Mouse (Mus musculus) heart, embryonic 11.5 days (tissue): ENCODE measurements around the gene Zfp784. TPM values are rescaled to one million over a fixed set of nuclear protein-coding genes. Genes with fewer than 3 reads are reported as not detected.
A peak's percentile ranks its signal among the peaks of the same experiment; 100 is the strongest.

ENCODE experiments used
- ATAC-seq: fragments of 200-750 bp; cut with Nextera tagmentation; replicated peaks from 2 replicates; pipeline ENCODE4 v1.8.0; 2017; ENCODE audit warnings: moderate library complexity; ENCODE audit not compliant: insufficient number of reproducible peaks, low FRiP score, low TSS enrichment
- H3K27ac ChIP-seq: fragments of 300-500 bp; sonication (generic); 2 replicates; pipeline ENCODE4 v1.5.1; 2014; ENCODE audit warnings: mild to moderate bottlenecking, low read depth, low read length
- H3K27me3 ChIP-seq: fragments of 300-500 bp; sonication (generic); 2 replicates; pipeline ENCODE4 v1.6.1; 2014; ENCODE audit warnings: mild to moderate bottlenecking, low read length, mixed read lengths; ENCODE audit not compliant: control insufficient read depth, insufficient read depth
- H3K36me3 ChIP-seq: fragments of 300-500 bp; sonication (generic); 2 replicates; pipeline ENCODE4 v1.6.1; 2014; ENCODE audit warnings: mild to moderate bottlenecking, low read length, moderate library complexity, mixed read lengths; ENCODE audit not compliant: control insufficient read depth, insufficient read depth
- H3K4me1 ChIP-seq: fragments of 300-500 bp; sonication (generic); 2 replicates; pipeline ENCODE4 v1.6.1; 2014; ENCODE audit warnings: low read length; ENCODE audit not compliant: control insufficient read depth, insufficient read depth
- H3K4me2 ChIP-seq: fragments of 300-500 bp; sonication (generic); 2 replicates; pipeline ENCODE4 v1.6.1; 2014; ENCODE audit warnings: mild to moderate bottlenecking, moderate library complexity
- H3K4me3 ChIP-seq: fragments of 300-500 bp; sonication (generic); 2 replicates; pipeline ENCODE4 v1.5.1; 2014; ENCODE audit warnings: low read depth, low read length
- H3K9ac ChIP-seq: fragments of 300-500 bp; sonication (generic); 2 replicates; pipeline ENCODE4 v1.6.1; 2014; ENCODE audit warnings: mild to moderate bottlenecking, low read depth, low read length, moderate library complexity
- H3K9me3 ChIP-seq: fragments of 300-500 bp; sonication (generic); replicated peaks from 2 replicates; pipeline ENCODE4 v1.6.1; 2016; ENCODE audit warnings: low read length; ENCODE audit not compliant: control insufficient read depth
- WGBS: fragments of 180-500 bp; shearing (Covaris S2); extraction: QIAGEN DNeasy Blood & Tissue Kit; methylation state at CpG from one replicate; pipeline ENCODE4 v1.1.7; 2014; ENCODE audit not compliant: insufficient replicate concordance; 5-methylcytosine and 5-hydroxymethylcytosine counted together
- polyA plus RNA-seq: library from polyadenylated mRNA; unstranded; fragments of >200 nt; fragmentation: Nextera tagmentation; extraction: Ambion mirVana; gene quantifications from 2 replicates; pipeline ENCODE4 v1.2.1, GENCODE M21; 2014

The Zfp784 gene
- polyA plus RNA-seq, 1 experiment from 2014 or later = 3.4 TPM

DNA sequence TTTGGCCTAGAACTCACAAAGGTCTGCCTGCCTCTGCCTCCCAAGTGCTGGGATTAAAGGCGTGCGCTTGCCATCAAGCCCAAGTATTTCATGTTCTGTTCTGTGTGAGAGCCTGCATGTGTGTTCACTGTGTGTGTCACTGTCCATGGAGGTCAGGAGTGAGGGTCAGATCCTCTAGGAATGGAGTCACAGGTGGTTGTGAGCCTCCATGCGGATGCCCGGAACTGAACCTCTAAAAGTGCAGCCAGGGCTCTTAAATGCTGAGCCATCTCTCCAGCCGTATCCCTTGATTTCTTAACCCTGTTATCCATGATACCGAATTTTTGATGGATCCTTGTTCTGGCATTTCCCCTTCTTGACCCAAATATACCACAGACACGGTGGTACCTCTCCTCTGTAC lies 1.2 kb downstream of the Zfp784 start:
- Histone ChIP-seq H3K36me3 (peaks cover 35% of the 10 kb centered on the region), H3K4me3 (no peak overlapping the region; the same call in 1 of the 2 replicates), H3K27me3 (no peaks in the 10 kb centered on the region), H3K9me3 (peaks cover 5% of the 10 kb centered on the region), H3K4me2 (no peak overlapping the region; the same call in 1 of the 2 replicates), H3K9ac (no peak overlapping the region), H3K27ac (no peak overlapping the region), H3K4me1 (peaks cover 4% of the 10 kb centered on the region; the same call in 1 of the 2 replicates)
- ATAC-seq = no peak
- WGBS = 87% methylated on average over 7 of the region's 7 CpGs

DNA sequence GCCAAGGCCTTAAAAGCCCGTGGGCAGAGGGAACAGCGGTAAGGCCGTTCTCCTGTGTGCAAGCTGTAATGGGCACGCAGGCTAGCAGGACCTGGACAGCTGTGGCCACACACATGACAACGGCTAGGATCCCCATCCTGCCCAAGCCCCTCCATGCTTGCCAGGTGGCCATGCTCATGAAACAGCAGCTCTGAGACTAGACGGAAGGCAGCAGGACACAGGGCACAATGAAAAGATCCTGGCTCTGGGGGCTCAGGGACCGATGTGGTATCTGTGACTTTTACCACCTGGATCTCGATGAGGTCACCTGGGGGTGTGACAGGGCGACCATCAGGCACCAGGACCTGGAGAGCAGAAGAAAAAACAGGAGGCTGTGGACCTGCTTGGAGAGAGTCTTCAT lies 2.1 kb downstream of the Zfp784 start:
- H3K27me3 ChIP-seq = no peaks in the 10 kb centered on the region
- H3K9ac ChIP-seq = no peak overlapping the region
- H3K27ac ChIP-seq = no peak overlapping the region
- peaks cover 13% of the 10 kb centered on the region for H3K9me3 ChIP-seq
- H3K4me1 ChIP-seq = peaks cover 4% of the 10 kb centered on the region; the same call in 1 of the 2 replicates
- H3K36me3 ChIP-seq = peaks cover 44% of the 10 kb centered on the region
- H3K4me3 ChIP-seq = no peak overlapping the region
- 83% methylated on average over 9 of the region's 9 CpGs for WGBS
- ATAC-seq = no peak
- no peak overlapping the region for H3K4me2 ChIP-seq

DNA sequence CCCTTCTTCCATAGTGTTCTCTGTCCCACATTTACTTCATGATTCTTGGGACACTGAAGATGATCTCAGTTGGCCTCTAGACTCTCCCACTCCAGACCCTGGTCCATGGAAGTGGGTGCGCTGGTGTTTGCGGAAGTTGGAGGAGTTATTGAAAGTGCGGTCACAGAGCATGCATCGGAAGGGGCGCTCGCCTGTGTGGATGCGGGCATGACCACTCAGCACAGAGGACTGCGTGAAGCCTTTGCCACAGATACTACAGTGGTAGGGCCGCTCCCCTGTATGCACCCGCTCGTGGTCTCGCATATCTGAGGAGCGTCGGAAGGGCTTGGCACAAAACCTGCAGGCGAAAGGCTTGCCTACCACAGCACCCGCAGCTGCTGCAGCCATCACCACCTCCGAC lies 2.6 kb downstream of the Zfp784 start:
- WGBS = 91% methylated on average over 17 of the region's 17 CpGs

DNA sequence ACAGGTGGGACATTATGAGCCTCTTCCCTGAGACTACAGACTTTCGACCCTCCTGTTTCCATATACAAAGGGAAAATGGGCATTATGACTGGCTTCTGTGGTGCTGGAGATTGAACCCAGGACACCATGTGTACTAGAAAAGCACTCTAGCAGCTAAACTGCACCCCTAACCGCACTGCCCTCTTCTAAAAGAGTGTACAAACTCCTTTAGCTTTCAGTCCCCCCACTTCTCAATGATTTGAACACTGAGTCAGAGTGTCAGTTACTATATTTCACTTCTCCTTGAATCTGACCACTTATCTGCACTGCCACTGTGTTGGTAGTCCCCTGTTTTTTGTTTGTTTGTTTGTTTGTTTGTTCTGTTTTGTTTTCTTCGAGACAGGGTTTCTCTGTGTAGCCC lies 4.4 kb downstream of the Zfp784 start, which contains the start of gene 4632433K11Rik:
Gene 4632433K11Rik, plus strand, starts transcription at position 301 of the 400 bp plus-strand sequence.
- Histone ChIP-seq H3K9me3 (peaks cover 36% of the 10 kb centered on the region), H3K4me2 (no peak within 1 kb of the TSS), H3K9ac (no peak within 1 kb of the TSS), H3K36me3 (peaks cover 68% of the 10 kb centered on the region), H3K4me3 (no peak within 1 kb of the TSS), H3K27ac (no peak within 1 kb of the TSS), H3K4me1 (peaks cover 4% of the 10 kb centered on the region; the same call in 1 of the 2 replicates), H3K27me3 (no peaks in the 10 kb centered on the region)
- 94% methylated on average over 3 of the region's 3 CpGs for WGBS
- ATAC-seq = no peak

More for the DNA sequence above, 2.6 kb downstream of the Zfp784 start:
- Histone ChIP-seq H3K4me1 (peaks cover 4% of the 10 kb centered on the region; the same call in 1 of the 2 replicates), H3K9ac (no peak overlapping the region), H3K4me3 (no peak overlapping the region), H3K9me3 (peaks cover 19% of the 10 kb centered on the region), H3K36me3 (peaks cover 49% of the 10 kb centered on the region), H3K27me3 (no peaks in the 10 kb centered on the region), H3K4me2 (no peak overlapping the region), H3K27ac (no peak overlapping the region)
- no peak for ATAC-seq

DNA sequence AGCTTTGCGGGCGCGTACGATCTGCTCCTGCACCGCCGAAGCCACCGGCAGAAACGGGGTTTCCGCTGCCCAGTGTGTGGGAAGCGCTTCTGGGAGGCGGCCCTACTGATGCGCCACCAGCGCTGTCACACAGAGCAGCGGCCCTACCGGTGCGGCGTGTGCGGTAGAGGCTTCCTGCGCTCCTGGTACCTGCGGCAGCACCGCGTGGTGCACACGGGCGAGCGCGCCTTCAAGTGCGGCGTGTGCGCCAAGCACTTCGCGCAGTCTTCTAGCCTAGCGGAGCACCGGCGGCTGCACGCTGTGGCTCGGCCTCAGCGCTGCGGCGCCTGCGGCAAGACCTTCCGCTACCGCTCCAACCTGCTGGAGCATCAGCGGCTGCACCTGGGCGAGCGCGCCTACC lies 6.8 kb downstream of the Zfp784 start:
- H3K27me3 ChIP-seq = no peaks in the 10 kb centered on the region
- no peak overlapping the region for H3K9ac ChIP-seq
- no peak overlapping the region for H3K4me3 ChIP-seq
- peaks cover 77% of the 10 kb centered on the region for H3K36me3 ChIP-seq
- WGBS = 72% methylated on average over 46 of the region's 46 CpGs
- no peaks in the 10 kb centered on the region for H3K4me1 ChIP-seq
- no peak overlapping the region for H3K4me2 ChIP-seq
- H3K9me3 ChIP-seq = peaks cover 40% of the 10 kb centered on the region
- no peak overlapping the region for H3K27ac ChIP-seq
- no peak for ATAC-seq

DNA sequence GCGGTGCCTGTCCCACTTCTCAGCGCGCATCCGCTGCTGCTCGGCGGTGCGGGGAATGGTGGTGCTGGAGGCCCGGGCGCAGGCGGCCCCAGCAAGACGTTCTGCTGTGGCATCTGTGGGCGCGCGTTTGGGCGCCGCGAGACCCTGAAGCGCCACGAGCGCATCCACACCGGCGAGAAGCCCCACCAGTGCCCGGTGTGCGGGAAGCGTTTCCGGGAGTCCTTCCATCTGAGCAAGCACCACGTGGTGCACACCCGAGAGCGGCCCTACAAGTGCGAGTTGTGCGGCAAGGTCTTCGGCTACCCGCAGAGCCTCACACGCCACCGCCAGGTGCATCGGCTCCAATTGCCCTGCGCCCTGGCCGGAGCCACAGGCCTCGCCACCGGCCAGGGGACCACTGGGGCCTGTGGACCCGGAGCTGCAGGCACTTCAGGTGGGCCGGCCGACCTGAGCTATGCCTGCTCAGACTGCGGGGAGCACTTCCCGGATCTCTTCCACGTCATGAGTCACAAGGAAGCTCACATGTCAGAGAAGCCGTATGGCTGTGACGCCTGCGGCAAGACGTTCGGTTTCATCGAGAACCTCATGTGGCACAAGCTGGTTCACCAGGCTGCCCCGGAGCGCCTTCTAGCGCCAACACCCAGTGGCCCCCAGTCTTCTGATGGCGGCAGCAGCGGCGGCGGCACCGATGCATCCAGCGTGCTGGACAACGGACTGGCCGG lies 7.5 kb downstream of the Zfp784 start:
- Histone ChIP-seq H3K9ac (no peak overlapping the region), H3K4me3 (no peak overlapping the region), H3K9me3 (peaks cover 40% of the 10 kb centered on the region), H3K27me3 (no peaks in the 10 kb centered on the region), H3K4me1 (no peaks in the 10 kb centered on the region), H3K36me3 (peaks cover 75% of the 10 kb centered on the region), H3K27ac (no peak overlapping the region), H3K4me2 (no peak overlapping the region)
- 78% methylated on average over 63 of the region's 63 CpGs for WGBS
- ATAC-seq = no peak

DNA sequence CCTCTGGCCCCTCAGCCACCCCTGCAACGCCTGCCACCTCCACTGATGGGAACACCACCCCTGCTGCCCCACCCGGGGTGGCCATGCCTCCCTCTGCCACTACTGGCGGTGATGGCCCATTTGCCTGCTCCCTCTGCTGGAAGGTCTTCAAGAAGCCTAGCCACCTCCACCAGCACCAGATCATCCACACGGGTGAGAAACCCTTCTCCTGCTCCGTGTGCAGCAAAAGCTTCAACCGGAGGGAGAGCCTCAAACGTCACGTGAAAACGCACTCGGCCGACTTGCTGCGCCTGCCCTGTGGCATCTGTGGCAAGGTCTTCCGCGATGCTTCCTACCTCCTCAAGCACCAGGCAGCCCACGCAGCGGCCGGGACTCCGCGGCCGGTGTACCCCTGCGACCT lies 8.3 kb downstream of the Zfp784 start:
- Histone ChIP-seq H3K9ac (no peak overlapping the region), H3K27ac (no peak overlapping the region), H3K9me3 (peaks cover 40% of the 10 kb centered on the region), H3K4me3 (no peak overlapping the region), H3K4me2 (no peak overlapping the region), H3K36me3 (peaks cover 67% of the 10 kb centered on the region), H3K27me3 (no peaks in the 10 kb centered on the region), H3K4me1 (no peaks in the 10 kb centered on the region)
- ATAC-seq = no peak
- 86% methylated on average over 21 of the region's 21 CpGs for WGBS

DNA sequence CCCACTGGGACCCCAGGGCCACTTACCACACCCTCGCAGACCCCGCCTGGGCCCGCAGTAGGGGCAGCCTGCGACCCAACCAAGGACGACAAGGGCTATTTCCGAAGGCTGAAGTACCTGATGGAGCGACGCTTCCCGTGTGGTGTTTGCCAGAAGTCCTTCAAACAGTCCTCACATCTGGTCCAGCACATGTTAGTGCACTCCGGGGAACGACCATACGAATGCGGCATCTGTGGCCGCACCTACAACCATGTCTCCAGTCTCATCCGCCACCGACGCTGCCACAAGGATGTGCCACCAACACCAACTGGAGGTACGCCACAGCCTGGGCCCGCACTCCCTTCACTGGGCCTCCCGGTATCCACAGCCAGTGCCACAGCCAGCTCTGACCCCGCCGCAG lies 8.7 kb downstream of the Zfp784 start:
- Histone ChIP-seq H3K27me3 (no peaks in the 10 kb centered on the region), H3K4me3 (no peak overlapping the region), H3K9me3 (peaks cover 40% of the 10 kb centered on the region), H3K4me2 (no peak overlapping the region), H3K4me1 (no peaks in the 10 kb centered on the region), H3K27ac (no peak overlapping the region), H3K9ac (no peak overlapping the region), H3K36me3 (peaks cover 63% of the 10 kb centered on the region)
- no peak for ATAC-seq
- 87% methylated on average over 22 of the region's 22 CpGs for WGBS

DNA sequence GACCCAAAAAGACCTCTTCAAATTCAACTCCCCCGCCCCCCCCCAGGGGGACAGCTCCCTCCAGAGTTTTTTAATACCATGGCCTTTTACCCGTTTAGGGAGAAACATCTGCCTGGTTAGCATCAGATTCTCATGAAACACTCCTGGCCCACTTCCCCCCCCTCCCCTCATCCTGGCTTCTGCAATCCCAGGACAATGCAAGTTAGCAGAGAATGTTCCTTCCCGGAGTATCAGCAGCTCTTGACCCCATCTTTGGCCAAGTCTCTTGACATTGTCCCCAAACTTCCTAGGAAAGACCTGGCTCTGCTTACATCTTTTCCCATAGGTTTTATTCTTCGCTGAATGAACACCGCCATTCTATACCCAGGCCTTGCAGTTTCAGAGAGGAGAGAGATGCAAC lies 17.0 kb downstream of the Zfp784 start:
- peak overlapping the region; percentile 98 for H3K9ac ChIP-seq
- 48% methylated on average over 5 of the region's 5 CpGs for whole genome bisulfite sequencing
- no peaks in the 10 kb centered on the region for H3K27me3 ChIP-seq
- peak overlapping the region; percentile 96 for H3K27ac ChIP-seq
- H3K36me3 ChIP-seq = peaks cover 10% of the 10 kb centered on the region
- H3K4me2 ChIP-seq = peak overlapping the region; percentile 83
- peak overlapping the region; percentile 90 for H3K4me3 ChIP-seq
- H3K9me3 ChIP-seq = no peaks in the 10 kb centered on the region
- ATAC-seq = no peak
- peaks cover 9% of the 10 kb centered on the region; the same call in 1 of the 2 replicates for H3K4me1 ChIP-seq
